Mouse (Mus musculus) G1E (cell line): ENCODE measurements around the gene Zfp536. TPM values are rescaled to one million over a fixed set of nuclear protein-coding genes. Genes with fewer than 3 reads are reported as not detected.
"Not testable (repeated sequence)": the region's sequence is repeated elsewhere in the genome, so short reads cannot be mapped to it uniquely, and the experiment has no call there.

ENCODE experiments used
- ATAC-seq: 2 replicates; pipeline ENCODE4 v1.8.0; 2016; ENCODE audit warnings: mild to moderate bottlenecking; ENCODE audit not compliant: insufficient number of reproducible peaks, poor library complexity, low FRiP score, severe bottlenecking; ENCODE audit errors: extremely low read depth
- DNase-seq: peaks from one replicate; pipeline ENCODE4 v3.0.0; 2012; ENCODE audit warnings: low spot score
- H3K27me3 ChIP-seq: 2 replicates; pipeline ENCODE4 v1.6.1; 2012; ENCODE audit warnings: mild to moderate bottlenecking, low read length, inconsistent platforms; ENCODE audit not compliant: insufficient read depth
- H3K36me3 ChIP-seq: replicated peaks from 2 replicates; pipeline ENCODE3; 2012; ENCODE audit warnings: mild to moderate bottlenecking, inconsistent platforms
- H3K4me1 ChIP-seq: 2 replicates; pipeline ENCODE4 v1.6.1; 2012; ENCODE audit warnings: low read depth, low read length, inconsistent platforms, mixed read lengths; ENCODE audit not compliant: insufficient read depth
- H3K4me3 ChIP-seq: 2 replicates; pipeline ENCODE4 v1.5.1; 2012; ENCODE audit warnings: low read depth, mild to moderate bottlenecking, inconsistent platforms, low read length, moderate library complexity, mixed read lengths
- H3K9me3 ChIP-seq: replicated peaks from 2 replicates; pipeline ENCODE4 v1.6.1; 2012; ENCODE audit warnings: inconsistent platforms
- CTCF ChIP-seq: IDR thresholded peaks from 2 replicates; pipeline ENCODE4 v1.5.1; 2012; ENCODE audit warnings: low read depth, low read length, inconsistent platforms, mixed read lengths
- GATA1 ChIP-seq: IDR thresholded peaks from 2 replicates; pipeline ENCODE4 v1.6.1; 2012; ENCODE audit warnings: borderline replicate concordance, low read length, inconsistent platforms, mixed read lengths
- GATA2 ChIP-seq: IDR thresholded peaks from 2 replicates; pipeline ENCODE4 v1.6.1; 2012; ENCODE audit warnings: low read depth, low read length, inconsistent platforms, borderline replicate concordance
- POLR2AphosphoS5 ChIP-seq: IDR thresholded peaks from 2 replicates; pipeline ENCODE4 v1.6.1; 2012; ENCODE audit warnings: low read depth, low read length, inconsistent platforms; ENCODE audit not compliant: insufficient replicate concordance
- TAL1 ChIP-seq: conservative IDR thresholded peaks from 2 replicates; pipeline ENCODE4 v1.6.1; 2012; ENCODE audit warnings: low read depth, low read length, inconsistent platforms, mixed read lengths
- polyA plus RNA-seq: library from polyadenylated mRNA; stranded (reverse); fragments of >175 nt; gene quantifications from 2 replicates; pipeline ENCODE4 v1.2.3, GENCODE M21; 2012
- total RNA-seq, 2 experiments: library from RNA; stranded (forward) in 1 of 2; stranded (reverse) in 1 of 2; fragments of 200-1000 nt in 1 of 2; fragments of >200 nt in 1 of 2; fragmentation: Nextera tagmentation in 1 of 2; gene quantifications; 2 replicates each; pipeline ENCODE4 v1.2.3; 2014 to 2017

Gene Zfp536
- total and polyA plus RNA-seq, 3 experiments: 0.22 TPM; not detected in 2

DNA sequence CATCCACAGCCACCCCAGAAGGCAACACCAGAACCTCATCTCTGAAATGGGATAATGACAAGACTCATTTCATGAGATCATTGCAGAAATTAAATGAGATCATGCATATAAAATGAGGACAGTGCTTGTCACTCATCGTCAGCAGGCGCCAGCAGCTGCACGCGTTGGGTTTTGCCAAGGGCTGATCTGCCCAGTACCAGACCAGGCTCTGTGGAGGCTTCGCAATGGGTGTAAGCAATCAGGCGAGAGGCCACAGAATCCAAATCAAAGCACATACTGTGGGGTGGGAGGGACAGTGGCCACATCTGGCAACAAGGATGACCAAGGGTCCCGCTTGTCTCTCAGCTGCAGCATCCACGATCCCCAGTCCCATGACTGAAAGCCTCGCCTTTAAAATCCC lies 69.0 kb downstream of the Zfp536 start:
- H3K9me3 ChIP-seq: peaks cover 54% of the 10 kb centered on the region
- ATAC-seq: no peak
- no peaks in the 10 kb centered on the region for H3K4me1 ChIP-seq
- H3K27me3 ChIP-seq: no peaks in the 10 kb centered on the region
- DNase-seq: no peak
- H3K36me3 ChIP-seq: no peaks in the 10 kb centered on the region
- H3K4me3 ChIP-seq: no peak overlapping the region
- TF ChIP-seq CTCF (no peak), TAL1 (no peak), GATA1 (no peak), GATA2 (no peak), POLR2AphosphoS5 (no peak)

DNA sequence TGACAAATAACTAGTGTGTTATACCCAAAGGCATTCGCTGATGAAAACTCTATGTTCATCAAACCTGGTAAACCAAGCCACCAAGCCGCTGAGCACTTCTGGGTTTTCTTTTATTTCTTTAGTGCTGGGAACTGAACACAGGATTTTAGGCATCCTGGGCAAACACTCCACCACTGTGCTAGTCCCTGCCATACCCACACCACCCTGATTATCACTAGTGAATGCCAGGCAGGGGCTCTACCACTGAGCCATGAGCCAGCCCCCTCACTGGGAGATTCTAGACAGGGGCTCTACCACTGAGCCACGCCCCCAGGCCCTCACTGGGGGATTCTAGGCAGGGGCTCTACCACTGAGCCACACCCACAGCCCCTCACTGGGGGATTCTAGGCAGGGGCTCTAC lies 76.1 kb downstream of the Zfp536 start:
- H3K9me3 ChIP-seq: peaks cover 58% of the 10 kb centered on the region
- not testable (repeated sequence) for H3K4me3 ChIP-seq, H3K36me3 ChIP-seq, DNase-seq, H3K4me1 ChIP-seq, ATAC-seq, H3K27me3 ChIP-seq

DNA sequence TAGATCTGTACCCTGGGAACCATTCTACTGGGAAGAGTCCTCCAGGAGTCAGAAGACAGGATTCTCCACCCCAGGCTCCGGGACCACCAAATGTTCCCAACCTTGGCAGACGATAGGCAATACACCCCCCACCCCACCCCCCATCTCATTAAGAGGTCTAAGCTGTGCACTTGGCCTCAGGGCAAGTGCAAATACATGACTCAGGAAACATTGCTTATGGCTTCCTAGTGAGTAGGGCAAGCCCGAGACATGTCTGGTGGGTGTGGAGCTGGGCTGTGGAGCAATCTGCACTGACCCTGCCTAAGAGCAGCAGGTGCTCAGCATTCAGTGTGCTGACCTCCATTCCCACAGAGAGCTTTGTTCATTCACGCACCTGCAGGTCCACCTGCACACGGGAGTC lies 78.4 kb downstream of the Zfp536 start:
- no peak overlapping the region for H3K4me3 ChIP-seq
- ATAC-seq (no peak), DNase-seq (no peak)
- peaks cover 63% of the 10 kb centered on the region for H3K9me3 ChIP-seq
- TF ChIP-seq GATA1 (no peak), GATA2 (no peak), TAL1 (no peak), POLR2AphosphoS5 (no peak), CTCF (no peak)
- H3K36me3 ChIP-seq: no peaks in the 10 kb centered on the region
- H3K27me3 ChIP-seq: no peaks in the 10 kb centered on the region
- no peaks in the 10 kb centered on the region for H3K4me1 ChIP-seq

DNA sequence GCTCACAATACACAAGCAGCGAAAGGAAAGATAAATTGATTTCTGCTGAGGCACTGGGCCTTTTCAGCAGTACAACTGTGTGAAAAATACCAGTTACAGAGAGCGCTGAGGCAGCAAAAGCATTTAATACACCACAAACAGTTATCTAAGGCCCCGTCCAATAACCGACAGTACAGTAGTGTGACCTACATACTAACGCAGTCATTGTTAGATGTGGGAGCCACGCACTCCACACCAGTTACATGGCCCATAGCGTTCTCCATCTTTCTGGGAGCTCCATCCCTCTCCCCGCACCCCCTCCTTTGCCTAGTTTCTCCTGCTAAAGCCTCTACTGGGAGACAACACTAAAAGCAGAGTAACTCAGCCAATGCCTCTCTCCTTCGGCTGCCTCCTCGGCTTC lies 82.8 kb downstream of the Zfp536 start:
- Histone ChIP-seq H3K4me1 (no peaks in the 10 kb centered on the region), H3K36me3 (no peaks in the 10 kb centered on the region), H3K4me3 (no peak overlapping the region), H3K9me3 (peaks cover 64% of the 10 kb centered on the region), H3K27me3 (no peaks in the 10 kb centered on the region)
- DNase-seq: no peak
- ATAC-seq: no peak
- no peak for TF ChIP-seq POLR2AphosphoS5
- TF ChIP-seq TAL1: no peak
- no peak for TF ChIP-seq CTCF

DNA sequence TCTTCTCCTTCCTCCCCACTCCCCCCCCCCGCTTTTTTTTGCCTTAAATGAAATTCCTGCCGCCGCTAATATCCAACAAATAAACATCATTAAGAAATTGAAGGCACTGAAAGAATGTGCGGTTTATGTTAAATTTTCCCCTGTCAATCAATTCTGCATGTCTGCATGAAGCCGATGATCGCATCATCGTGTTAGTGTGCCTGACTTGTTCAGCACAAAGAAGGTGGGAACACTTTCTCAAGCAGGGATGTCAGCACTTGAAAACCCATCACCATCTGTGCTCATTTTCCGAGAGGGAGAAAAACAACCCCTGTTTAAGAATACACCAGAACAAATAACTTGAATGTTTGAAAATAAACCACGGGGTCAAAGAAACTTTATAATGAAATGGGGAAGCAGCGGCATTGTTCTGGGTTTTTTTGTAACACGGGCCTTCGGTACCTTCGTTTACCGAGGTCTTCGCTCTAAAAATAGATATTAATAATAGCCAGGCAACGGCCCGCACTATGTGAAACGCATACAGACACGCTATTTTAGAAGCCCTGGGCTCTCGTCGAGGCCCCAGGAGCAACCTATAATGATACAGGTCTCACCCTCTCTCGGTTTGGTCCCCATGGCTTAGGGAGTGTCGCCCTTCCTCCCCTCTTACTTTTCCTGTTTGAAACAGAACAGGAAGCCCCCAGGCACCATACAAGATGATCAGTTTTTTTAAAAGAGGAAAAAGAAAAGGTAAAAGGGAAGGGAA lies 83.7 kb downstream of the Zfp536 start:
- Histone ChIP-seq H3K4me3 (no peak overlapping the region), H3K27me3 (no peaks in the 10 kb centered on the region), H3K36me3 (no peaks in the 10 kb centered on the region), H3K9me3 (peaks cover 64% of the 10 kb centered on the region), H3K4me1 (no peaks in the 10 kb centered on the region)
- no peak for DNase-seq
- no peak for ATAC-seq
- TF ChIP-seq TAL1 (no peak), GATA1 (no peak), POLR2AphosphoS5 (no peak), CTCF (no peak), GATA2 (no peak)

DNA sequence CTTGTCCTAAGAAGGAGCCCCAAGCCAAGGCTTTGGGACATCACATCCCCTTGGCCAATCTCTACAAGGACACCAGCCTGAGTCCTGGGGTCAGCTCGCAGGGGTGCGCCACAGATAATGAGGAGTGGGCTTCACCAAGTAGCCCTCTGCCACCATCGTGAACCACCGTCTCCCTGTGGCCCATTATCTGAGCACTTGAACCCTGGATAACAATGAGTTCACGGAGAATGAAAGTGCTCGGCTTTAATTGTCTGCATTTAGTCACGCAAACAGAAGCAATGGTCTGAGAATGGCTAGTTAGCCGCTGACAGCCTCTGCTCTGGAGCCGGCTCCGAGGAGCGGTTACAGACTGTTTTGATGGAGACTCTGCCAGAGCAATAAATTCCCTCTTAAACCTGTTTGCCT lies 84.3 kb downstream of the Zfp536 start:
- no peak overlapping the region for H3K4me3 ChIP-seq
- no peaks in the 10 kb centered on the region for H3K27me3 ChIP-seq
- no peak for ATAC-seq
- H3K36me3 ChIP-seq: no peaks in the 10 kb centered on the region
- H3K4me1 ChIP-seq: no peaks in the 10 kb centered on the region
- peaks cover 69% of the 10 kb centered on the region for H3K9me3 ChIP-seq
- TF ChIP-seq CTCF: no peak
- TF ChIP-seq TAL1: no peak
- no peak for TF ChIP-seq POLR2AphosphoS5
- TF ChIP-seq GATA1: no peak
- TF ChIP-seq GATA2: no peak
- no peak for DNase-seq

DNA sequence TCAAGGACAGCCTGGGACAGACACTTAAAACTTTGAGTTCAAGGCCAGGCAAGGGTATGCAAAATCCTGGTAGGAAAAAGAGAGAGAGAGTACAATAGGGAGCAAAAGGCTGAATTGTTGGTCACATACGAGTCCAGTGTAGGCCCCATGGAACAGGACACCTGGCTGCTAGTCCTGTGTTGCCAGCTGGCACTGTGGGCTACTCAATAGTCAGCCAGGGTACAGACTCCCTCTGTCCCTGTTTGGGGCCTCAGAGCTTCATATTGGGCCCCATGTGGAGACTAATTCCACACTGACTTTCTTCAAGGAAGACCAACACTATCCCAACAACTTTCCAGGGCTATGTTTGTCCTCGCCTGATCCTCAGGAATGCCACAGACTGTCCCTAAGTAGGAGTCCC lies 87.1 kb downstream of the Zfp536 start:
- Histone ChIP-seq H3K9me3 (peaks cover 66% of the 10 kb centered on the region), H3K36me3 (no peaks in the 10 kb centered on the region), H3K27me3 (no peaks in the 10 kb centered on the region), H3K4me1 (no peaks in the 10 kb centered on the region), H3K4me3 (no peak overlapping the region)
- ATAC-seq (no peak), DNase-seq (no peak)
- TF ChIP-seq TAL1 (no peak), GATA1 (no peak), POLR2AphosphoS5 (no peak), CTCF (no peak), GATA2 (no peak)
